Mouse (Mus musculus): ENCODE measurements around the gene Hnrnpa2b1. TPM values are rescaled to one million over a fixed set of nuclear protein-coding genes. Genes with fewer than 3 reads are reported as not detected.

Hnrnpa2b1 gene
- polyA plus RNA-seq, 1 experiment from 2014 or later = 613 TPM

DNA sequence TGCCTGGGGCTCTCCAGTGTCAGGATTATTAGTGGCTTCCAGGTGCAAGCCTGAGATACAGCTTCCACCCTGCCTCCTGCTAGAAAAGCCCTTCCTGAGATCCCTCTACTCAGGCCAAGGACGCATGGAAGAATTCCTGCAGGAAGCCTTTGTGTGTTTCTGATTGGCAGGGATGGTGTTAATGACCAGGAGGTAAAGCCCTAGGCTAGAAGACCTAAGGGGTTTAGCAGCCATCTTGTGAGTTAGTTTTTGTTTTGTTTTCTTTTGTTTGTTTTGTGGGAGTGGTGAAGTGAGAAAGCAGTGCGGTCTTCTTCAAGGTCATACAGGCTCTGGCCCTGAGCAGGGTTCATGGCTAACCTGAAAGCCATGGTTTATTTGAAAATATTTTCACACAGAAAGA is 37.9 kb upstream of the Hnrnpa2b1 start:
- Histone ChIP-seq H3K9ac (replicated peaks; ENCODE audit: low read depth) (no peak overlapping the region), H3K4me3 (ENCODE audit: low read depth, low read length) (no peak overlapping the region), H3K4me2 (replicated peaks; ENCODE audit: low read depth, low read length) (no peak overlapping the region), H3K4me1 (ENCODE audit: insufficient read depth, low read depth, low read length) (no peaks in the 10 kb centered on the region), H3K9me3 (ENCODE audit: low read length) (no peaks in the 10 kb centered on the region), H3K27me3 (replicated peaks; ENCODE audit: insufficient read depth, low read length) (no peaks in the 10 kb centered on the region), H3K36me3 (ENCODE audit: insufficient read depth, low read length) (no peaks in the 10 kb centered on the region), H3K27ac (ENCODE audit: low read length) (no peak overlapping the region)
- ATAC-seq (no peak), DNase-seq (ENCODE audit: low spot score) (no peak)
- WGBS = 65% methylated on average over 2 of the region's 2 CpGs
- no peak for TF ChIP-seq EP300 (IDR thresholded peaks at IDR 0.05)
- no peak for TF ChIP-seq CTCF (IDR thresholded peaks at IDR 0.05)

DNA sequence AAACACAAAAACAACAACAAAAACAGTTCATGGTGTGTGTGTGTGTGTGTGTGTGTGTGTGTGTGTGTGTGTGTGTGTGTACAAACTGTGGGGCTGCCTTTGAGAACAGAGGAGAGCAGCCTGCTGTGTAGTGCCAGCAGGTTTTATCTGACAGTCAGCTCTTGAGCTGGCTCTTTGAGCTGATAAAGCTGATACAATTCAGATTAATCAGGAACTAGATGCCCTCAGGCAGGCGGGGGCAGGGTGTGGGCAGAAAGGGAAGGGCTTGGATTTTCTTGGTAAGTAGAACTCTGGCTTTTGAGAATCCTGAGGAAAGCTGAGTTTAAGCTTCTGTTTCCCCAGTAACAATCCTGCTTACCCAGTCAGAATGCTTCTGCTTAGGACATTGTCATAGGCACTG is 36.0 kb upstream of the Hnrnpa2b1 start:
- no peak overlapping the region for H3K4me3 ChIP-seq (ENCODE audit: low read depth, low read length)
- H3K9ac ChIP-seq (replicated peaks; ENCODE audit: low read depth) = no peak overlapping the region
- no peak overlapping the region for H3K4me2 ChIP-seq (replicated peaks; ENCODE audit: low read depth, low read length)
- no peak for ATAC-seq
- no peak for DNase-seq (ENCODE audit: low spot score)
- no peaks in the 10 kb centered on the region for H3K4me1 ChIP-seq (ENCODE audit: insufficient read depth, low read depth, low read length)
- no peak overlapping the region for H3K27ac ChIP-seq (ENCODE audit: low read length)
- H3K36me3 ChIP-seq (ENCODE audit: insufficient read depth, low read length) = no peaks in the 10 kb centered on the region
- H3K27me3 ChIP-seq (replicated peaks; ENCODE audit: insufficient read depth, low read length) = no peaks in the 10 kb centered on the region
- H3K9me3 ChIP-seq (ENCODE audit: low read length) = no peaks in the 10 kb centered on the region
- WGBS = 53% methylated on average over 1 of the region's 1 CpGs
- TF ChIP-seq CTCF (IDR thresholded peaks at IDR 0.05) = no peak
- no peak for TF ChIP-seq EP300 (IDR thresholded peaks at IDR 0.05)

DNA sequence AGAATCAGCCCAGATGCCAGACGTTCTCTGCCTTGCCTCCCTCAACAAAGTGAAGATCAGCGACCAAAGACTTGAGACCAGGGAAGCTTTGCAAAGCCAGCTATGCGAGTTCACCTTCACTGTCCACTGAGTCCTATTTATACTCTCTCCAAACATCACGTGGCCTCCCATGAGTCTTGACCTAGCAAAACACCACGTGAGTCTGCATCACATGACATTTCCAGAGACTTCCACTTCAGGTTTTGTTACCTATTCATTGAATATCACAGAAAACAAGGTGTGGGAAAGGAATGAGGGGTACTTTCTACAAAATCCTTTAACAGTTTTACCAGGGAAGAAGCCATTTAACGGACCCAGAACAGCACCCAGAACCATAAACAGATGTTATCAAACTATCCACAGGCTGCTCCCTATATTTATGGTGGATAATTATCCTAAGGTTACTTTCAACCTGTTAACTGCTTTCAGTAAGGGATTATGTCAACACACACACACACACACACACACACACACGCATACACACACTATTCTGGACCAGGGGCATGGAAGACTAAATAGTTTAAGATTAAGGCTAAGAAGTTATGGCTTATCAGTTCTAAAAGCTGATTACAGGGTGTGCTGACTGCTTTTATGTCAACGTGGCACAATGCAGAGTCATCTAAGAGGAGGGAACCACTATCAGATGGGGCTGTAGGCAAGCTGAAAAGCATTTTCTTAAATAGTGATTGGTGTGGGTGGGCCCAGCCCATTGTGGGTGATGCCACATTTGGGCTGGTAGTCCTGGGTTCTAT is 27.8 kb upstream of the Hnrnpa2b1 start:
- no peaks in the 10 kb centered on the region for H3K36me3 ChIP-seq (ENCODE audit: insufficient read depth, low read length)
- ATAC-seq (no peak), DNase-seq (ENCODE audit: low spot score) (no peak)
- no peak overlapping the region for H3K4me2 ChIP-seq (replicated peaks; ENCODE audit: low read depth, low read length)
- H3K27ac ChIP-seq (ENCODE audit: low read length) = no peak overlapping the region
- no peak overlapping the region for H3K9ac ChIP-seq (replicated peaks; ENCODE audit: low read depth)
- WGBS = 63% methylated on average over 8 of the region's 8 CpGs
- no peaks in the 10 kb centered on the region for H3K4me1 ChIP-seq (ENCODE audit: insufficient read depth, low read depth, low read length)
- no peak overlapping the region for H3K4me3 ChIP-seq (ENCODE audit: low read depth, low read length)
- no peak for TF ChIP-seq CTCF (IDR thresholded peaks at IDR 0.05)
- TF ChIP-seq EP300 (IDR thresholded peaks at IDR 0.05) = no peak
- no peaks in the 10 kb centered on the region for H3K27me3 ChIP-seq (replicated peaks; ENCODE audit: insufficient read depth, low read length)
- no peaks in the 10 kb centered on the region for H3K9me3 ChIP-seq (ENCODE audit: low read length)

DNA sequence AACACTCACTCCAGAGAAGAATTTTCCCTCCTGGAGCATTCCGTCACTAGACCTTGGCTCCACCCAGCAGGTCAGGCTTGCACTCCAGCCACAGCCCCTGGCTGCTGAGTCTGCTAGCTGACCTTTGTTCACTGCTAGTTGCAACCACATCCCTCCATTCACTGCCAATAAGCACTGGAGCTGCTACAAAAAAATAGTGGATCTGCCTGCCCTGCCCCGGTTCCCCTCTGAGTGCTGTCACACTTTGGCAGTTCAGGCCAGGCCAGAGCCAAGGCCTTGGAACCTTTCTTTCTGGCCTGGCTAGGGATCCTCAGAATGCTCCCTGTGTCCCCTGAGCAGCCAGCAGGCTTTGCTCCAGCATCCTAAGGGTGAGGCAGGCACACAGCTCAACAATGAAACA is 20.1 kb upstream of the Hnrnpa2b1 start:
- H3K27ac ChIP-seq (ENCODE audit: low read length) = no peak overlapping the region
- H3K4me3 ChIP-seq (ENCODE audit: low read depth, low read length) = no peak overlapping the region
- H3K9me3 ChIP-seq (ENCODE audit: low read length) = no peaks in the 10 kb centered on the region; the same call in 1 of the 2 replicates
- no peaks in the 10 kb centered on the region for H3K27me3 ChIP-seq (replicated peaks; ENCODE audit: insufficient read depth, low read length)
- H3K4me2 ChIP-seq (replicated peaks; ENCODE audit: low read depth, low read length) = no peak overlapping the region
- no peaks in the 10 kb centered on the region for H3K4me1 ChIP-seq (ENCODE audit: insufficient read depth, low read depth, low read length)
- ATAC-seq (no peak), DNase-seq (ENCODE audit: low spot score) (no peak)
- H3K36me3 ChIP-seq (ENCODE audit: insufficient read depth, low read length) = no peaks in the 10 kb centered on the region
- WGBS = 55% methylated on average over 2 of the region's 2 CpGs
- TF ChIP-seq EP300 (IDR thresholded peaks at IDR 0.05) = no peak
- no peak overlapping the region for H3K9ac ChIP-seq (replicated peaks; ENCODE audit: low read depth)

DNA sequence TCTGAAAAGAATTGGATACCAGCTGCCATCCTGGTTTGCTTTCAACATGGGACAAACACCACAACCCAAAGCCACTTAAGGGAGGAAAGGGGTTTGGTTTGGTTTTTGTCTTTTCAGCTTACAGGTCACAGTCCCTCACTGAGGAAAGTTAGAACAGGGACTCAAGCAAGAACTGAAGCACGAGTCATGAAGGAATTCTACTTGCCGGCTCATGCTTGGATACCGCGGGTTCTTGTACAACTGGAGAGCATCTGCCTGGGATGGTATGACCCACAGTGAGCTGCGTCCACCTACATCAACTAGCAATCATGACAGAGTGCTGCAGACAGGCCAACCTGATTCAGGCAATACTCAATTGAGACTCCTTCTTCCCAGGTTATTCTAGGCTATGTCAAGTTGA is 17.0 kb upstream of the Hnrnpa2b1 start:
- H3K9ac ChIP-seq (replicated peaks; ENCODE audit: low read depth) = no peak overlapping the region
- H3K4me3 ChIP-seq (ENCODE audit: low read depth, low read length) = no peak overlapping the region
- H3K36me3 ChIP-seq (ENCODE audit: insufficient read depth, low read length) = peaks cover 9% of the 10 kb centered on the region
- DNase-seq (ENCODE audit: low spot score) (no peak), ATAC-seq (no peak)
- H3K4me2 ChIP-seq (replicated peaks; ENCODE audit: low read depth, low read length) = no peak overlapping the region
- no peaks in the 10 kb centered on the region for H3K27me3 ChIP-seq (replicated peaks; ENCODE audit: insufficient read depth, low read length)
- H3K9me3 ChIP-seq (ENCODE audit: low read length) = no peaks in the 10 kb centered on the region; the same call in 1 of the 2 replicates
- 92% methylated on average over 5 of the region's 5 CpGs for WGBS
- no peaks in the 10 kb centered on the region for H3K4me1 ChIP-seq (ENCODE audit: insufficient read depth, low read depth, low read length)
- TF ChIP-seq EP300 (IDR thresholded peaks at IDR 0.05) = no peak
- no peak for TF ChIP-seq CTCF (IDR thresholded peaks at IDR 0.05)
- H3K27ac ChIP-seq (ENCODE audit: low read length) = no peak overlapping the region

DNA sequence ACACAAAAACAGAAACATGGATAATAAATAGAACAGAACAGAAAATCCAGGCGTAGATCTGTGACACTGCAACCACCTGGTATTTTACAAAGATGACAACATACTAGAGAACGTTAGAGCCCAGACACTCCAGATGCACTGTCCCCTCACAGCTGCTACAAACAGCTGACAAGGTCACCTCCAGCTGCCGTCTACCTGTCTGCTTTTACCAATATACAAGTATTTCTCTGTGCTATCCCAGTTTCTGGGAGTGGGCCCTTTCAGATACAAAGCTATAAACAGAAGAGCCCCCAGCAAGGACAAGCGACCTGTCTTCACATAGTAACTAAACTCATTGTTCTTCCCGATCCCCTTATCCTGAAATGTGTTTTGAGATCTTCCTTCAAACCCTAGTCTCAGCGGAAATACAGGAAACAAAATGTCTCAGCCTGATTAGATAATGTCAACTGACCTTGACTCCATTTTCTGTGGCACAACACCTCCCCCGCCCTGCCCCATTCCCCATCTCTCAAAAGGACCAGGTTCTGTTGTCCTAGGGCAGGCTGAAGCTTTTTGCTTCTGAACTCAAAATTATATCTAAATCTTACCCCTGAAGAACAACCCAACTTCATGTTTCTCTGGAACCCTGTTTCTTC is 16.5 kb upstream of the Hnrnpa2b1 start:
- H3K27ac ChIP-seq (ENCODE audit: low read length) = no peak overlapping the region
- 40% methylated on average over 7 of the region's 7 CpGs for WGBS
- H3K36me3 ChIP-seq (ENCODE audit: insufficient read depth, low read length) = peaks cover 9% of the 10 kb centered on the region

More for the DNA sequence above, 16.5 kb upstream of the Hnrnpa2b1 start:
- ATAC-seq (no peak), DNase-seq (ENCODE audit: low spot score) (no peak)
- TF ChIP-seq CTCF (IDR thresholded peaks at IDR 0.05) (no peak), EP300 (IDR thresholded peaks at IDR 0.05) (no peak)
- H3K4me2 ChIP-seq (replicated peaks; ENCODE audit: low read depth, low read length) = no peak overlapping the region
- H3K4me3 ChIP-seq (ENCODE audit: low read depth, low read length) = no peak overlapping the region
- no peak overlapping the region for H3K9ac ChIP-seq (replicated peaks; ENCODE audit: low read depth)
- no peaks in the 10 kb centered on the region; the same call in 1 of the 2 replicates for H3K9me3 ChIP-seq (ENCODE audit: low read length)
- no peaks in the 10 kb centered on the region for H3K27me3 ChIP-seq (replicated peaks; ENCODE audit: insufficient read depth, low read length)
- H3K4me1 ChIP-seq (ENCODE audit: insufficient read depth, low read depth, low read length) = no peaks in the 10 kb centered on the region
